Mouse (Mus musculus) testis, adult 2 months (tissue): ENCODE data around the gene Prl8a9.

Experiments used
- CTCF ChIP-seq: fragments of 200-500 bp; IDR thresholded peaks from 2 replicates; pipeline ENCODE4 v1.5.1; 2012; ENCODE audit warnings: low read depth, mild to moderate bottlenecking, inconsistent platforms, low read length, moderate library complexity; ENCODE audit not compliant: control insufficient read depth, insufficient read depth, insufficient replicate concordance
- POLR2A ChIP-seq: fragments of 200-500 bp; IDR thresholded peaks from 2 replicates; pipeline ENCODE4 v1.6.1; 2012; ENCODE audit warnings: low read depth, mild to moderate bottlenecking, inconsistent platforms, low read length, moderate library complexity; ENCODE audit not compliant: control insufficient read depth

- no peak for TF ChIP-seq CTCF
- TF ChIP-seq POLR2A = no peak
These were observed 11.1 kb downstream of the Prl8a9 start for GRCm38 (mm10) chr13:27553336-27553735.
